Mouse (Mus musculus) hindbrain, embryonic 10.5 days (tissue): ENCODE measurements around the gene Bad. TPM values are rescaled to one million over a fixed set of nuclear protein-coding genes. Genes with fewer than 3 reads are reported as not detected.

ENCODE experiments used
- polyA plus RNA-seq: library from polyadenylated mRNA; unstranded; fragments of >200 nt; fragmentation: Nextera tagmentation; extraction: Ambion mirVana; gene quantifications from 2 replicates; pipeline ENCODE4 v1.2.1, GENCODE M21; 2016

The Bad gene
- polyA plus RNA-seq, 1 experiment from 2014 or later: 75.5 TPM

Other genes starting within 250 kb of the Bad start
- 6.2 and 7.7 TPM in 2 replicates for gene Rps6ka4, start 101.2 kb upstream of the Bad start, polyA plus RNA-seq
- 0.37 and 1.2 TPM in 2 replicates for gene Ccdc88b, start 83.7 kb upstream of the Bad start, polyA plus RNA-seq
- gene Trmt112, start 32.2 kb upstream of the Bad start, polyA plus RNA-seq: 148 and 157 TPM in 2 replicates
- gene Prdx5, start 31.8 kb upstream of the Bad start, polyA plus RNA-seq: 155 and 196 TPM in 2 replicates
- 8.4 and 12.0 TPM in 2 replicates for gene Esrra, start 20.0 kb upstream of the Bad start, polyA plus RNA-seq
- 0.46 TPM in 1 of 2 replicates, not detected in the other for gene Catsperz, start 16.5 kb upstream of the Bad start, polyA plus RNA-seq
- gene Kcnk4, start 7.3 kb upstream of the Bad start, polyA plus RNA-seq: not detected in 2 replicates
- gene Gpr137, start 619 bp downstream of the Bad start, polyA plus RNA-seq: 31.2 and 40.9 TPM in 2 replicates
- gene Ppp1r14b, start 33.1 kb downstream of the Bad start, polyA plus RNA-seq: 157 and 186 TPM in 2 replicates
- 22.3 and 28.3 TPM in 2 replicates for gene Plcb3, start 34.6 kb downstream of the Bad start, polyA plus RNA-seq
- 119 and 121 TPM in 2 replicates for gene Fkbp2, start 38.6 kb downstream of the Bad start, polyA plus RNA-seq
- 35.6 and 36.2 TPM in 2 replicates for gene Vegfb, start 45.8 kb downstream of the Bad start, polyA plus RNA-seq
- 18.7 and 23.3 TPM in 2 replicates for gene Dnajc4, start 50.7 kb downstream of the Bad start, polyA plus RNA-seq
- gene Nudt22, start 54.3 kb downstream of the Bad start, polyA plus RNA-seq: 20.6 and 23.2 TPM in 2 replicates
- 9.9 and 13.5 TPM in 2 replicates for gene Trpt1, start 54.3 kb downstream of the Bad start, polyA plus RNA-seq
- gene Fermt3, start 77.6 kb downstream of the Bad start, polyA plus RNA-seq: 8.7 and 10.1 TPM in 2 replicates
- gene Stip1, start 98.1 kb downstream of the Bad start, polyA plus RNA-seq: 372 and 451 TPM in 2 replicates
- 2.9 and 3.4 TPM in 2 replicates for gene Macrod1, start 114.9 kb downstream of the Bad start, polyA plus RNA-seq
- 3.1 and 4.0 TPM in 2 replicates for gene Flrt1, start 163.9 kb downstream of the Bad start, polyA plus RNA-seq